Mouse (Mus musculus) heart, adult 2 months (tissue): ENCODE results near the gene Gbp4.

ENCODE experiments used
- CTCF ChIP-seq: fragments of 200-600 bp; IDR thresholded peaks from 2 replicates; pipeline ENCODE4 v1.8.1; 2022; ENCODE audit warnings: antibody characterized with exemption, mild to moderate bottlenecking, moderate library complexity
- POLR2A ChIP-seq: fragments of 200-500 bp; IDR thresholded peaks from 2 replicates; pipeline ENCODE4 v1.6.1; 2011; ENCODE audit warnings: mild to moderate bottlenecking, low read depth, low read length, control low read depth; ENCODE audit not compliant: insufficient read depth

- no peak for TF ChIP-seq CTCF
- no peak for TF ChIP-seq POLR2A
Observed at GRCm38 (mm10) chr5:105114696-105115095, 24.7 kb downstream of the Gbp4 start.
